Mouse (Mus musculus) embryonic facial prominence, embryonic 10.5 days (tissue): ENCODE results near the gene Csn1s1. TPM values are rescaled to one million over a fixed set of nuclear protein-coding genes. Genes with fewer than 3 reads are reported as not detected.

Experiments used
- DNase-seq: peaks from one replicate; pipeline ENCODE4 v3.0.0-alpha.2; 2017; ENCODE audit warnings: low spot score
- H3K27ac ChIP-seq: fragments of 300-500 bp; sonication (generic); replicated peaks from 2 replicates; pipeline ENCODE4 v1.5.1; 2016; ENCODE audit warnings: mild to moderate bottlenecking
- H3K27me3 ChIP-seq: fragments of 300-500 bp; sonication (generic); replicated peaks from 2 replicates; pipeline ENCODE4 v1.6.1; 2016; ENCODE audit warnings: low read depth, mild to moderate bottlenecking; ENCODE audit not compliant: poor library complexity, severe bottlenecking
- H3K36me3 ChIP-seq: fragments of 300-500 bp; sonication (generic); replicated peaks from 2 replicates; pipeline ENCODE4 v1.6.1; 2016; ENCODE audit warnings: mild to moderate bottlenecking, moderate library complexity
- H3K4me1 ChIP-seq: fragments of 300-500 bp; sonication (generic); 2 replicates; pipeline ENCODE4 v1.6.1; 2016
- H3K4me3 ChIP-seq: fragments of 300-500 bp; sonication (generic); 2 replicates; pipeline ENCODE4 v1.5.1; 2016; ENCODE audit warnings: mild to moderate bottlenecking, moderate library complexity
- H3K9me3 ChIP-seq: fragments of 300-500 bp; sonication (generic); 2 replicates; pipeline ENCODE4 v1.6.1; 2016; ENCODE audit warnings: mild to moderate bottlenecking
- WGBS: fragments of 180-500 bp; shearing (Covaris S2); methylation state at CpG from one replicate; pipeline ENCODE4 v1.1.7; 2016; 5-methylcytosine and 5-hydroxymethylcytosine counted together
- polyA plus RNA-seq: library from polyadenylated mRNA; unstranded; fragments of >200 nt; fragmentation: Nextera tagmentation; extraction: Ambion mirVana; gene quantifications from 2 replicates; pipeline ENCODE4 v1.2.1, GENCODE M21; 2016

Csn1s1 gene
- not detected in 2 replicates for polyA plus RNA-seq

DNA sequence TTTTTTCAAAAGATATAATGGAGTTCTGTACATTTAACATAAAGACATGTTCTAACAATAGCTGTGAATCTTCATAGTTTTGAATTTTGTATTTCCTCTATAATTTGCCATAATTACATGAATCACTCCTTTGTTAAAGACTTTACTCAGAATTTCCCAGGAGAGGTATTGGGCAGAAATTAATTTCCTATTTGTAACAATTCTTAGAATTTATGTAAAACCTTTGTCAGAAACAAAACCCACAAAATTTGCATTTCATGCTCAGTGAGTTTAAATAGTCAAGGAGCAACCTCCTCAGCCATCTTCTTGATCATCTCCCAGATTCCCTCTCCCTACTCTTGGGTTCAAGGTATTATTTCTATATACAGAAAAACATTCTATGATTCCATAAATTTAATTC is at the start of gene Csn1s1:
Gene Csn1s1 (plus strand): TSS at position 301 of the 400 bp plus-strand sequence.
- Histone ChIP-seq H3K36me3 (no peaks in the 10 kb centered on the region), H3K27me3 (no peaks in the 10 kb centered on the region), H3K27ac (no peak within 1 kb of the TSS), H3K4me1 (no peaks in the 10 kb centered on the region; the same call in 1 of the 2 replicates), H3K4me3 (no peak within 1 kb of the TSS), H3K9me3 (no peaks in the 10 kb centered on the region)
- DNase-seq, result no peak

DNA sequence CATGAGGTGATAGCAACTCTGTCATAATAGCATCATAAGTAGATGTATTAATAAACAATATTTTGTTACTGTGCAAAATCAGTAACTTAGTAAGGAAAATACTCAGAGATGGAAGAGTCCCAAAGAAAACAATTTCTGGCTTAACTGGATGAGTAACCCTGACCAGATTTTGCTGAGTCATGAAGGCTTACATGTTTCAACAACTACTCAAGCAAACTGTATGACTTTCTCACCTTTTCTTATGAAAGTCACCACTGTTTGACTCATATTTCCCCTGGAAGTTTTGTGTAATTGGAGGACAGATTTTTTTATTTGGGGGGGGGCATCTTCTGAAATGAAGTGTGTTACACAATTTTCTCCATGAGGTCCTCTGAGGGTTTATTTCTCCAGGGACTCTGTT is 43.3 kb upstream of the Csn1s1 start:
- H3K9me3 ChIP-seq, result no peaks in the 10 kb centered on the region

DNA sequence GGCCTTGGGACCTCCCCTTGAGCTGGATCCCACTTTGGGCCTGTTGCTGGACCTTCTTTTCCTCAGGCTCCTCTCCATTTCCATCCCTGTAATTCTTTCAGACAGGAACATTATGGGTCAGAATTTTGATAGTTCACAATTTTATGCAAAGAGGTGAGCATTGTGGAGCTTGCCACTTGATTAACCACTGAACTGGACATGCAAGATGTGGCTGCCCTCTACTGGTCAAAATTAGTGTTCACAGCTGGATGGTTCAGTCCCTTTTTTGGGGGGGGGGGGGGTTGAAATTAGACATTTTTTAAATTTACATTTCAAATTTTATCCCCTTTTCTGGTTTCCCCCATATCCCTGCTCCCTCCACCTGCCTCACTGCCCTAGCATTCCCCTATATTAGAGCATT is 23.2 kb upstream of the Csn1s1 start:
- Histone ChIP-seq H3K4me1 (no peaks in the 10 kb centered on the region), H3K27ac (no peak overlapping the region), H3K36me3 (no peaks in the 10 kb centered on the region), H3K4me3 (no peak overlapping the region), H3K27me3 (no peaks in the 10 kb centered on the region), H3K9me3 (no peaks in the 10 kb centered on the region)
- no peak for DNase-seq

More for the DNA sequence above, 43.3 kb upstream of the Csn1s1 start:
- Histone ChIP-seq H3K27me3 (no peaks in the 10 kb centered on the region), H3K4me1 (no peaks in the 10 kb centered on the region), H3K36me3 (no peaks in the 10 kb centered on the region), H3K27ac (no peak overlapping the region), H3K4me3 (no peak overlapping the region)
- DNase-seq, result no peak

DNA sequence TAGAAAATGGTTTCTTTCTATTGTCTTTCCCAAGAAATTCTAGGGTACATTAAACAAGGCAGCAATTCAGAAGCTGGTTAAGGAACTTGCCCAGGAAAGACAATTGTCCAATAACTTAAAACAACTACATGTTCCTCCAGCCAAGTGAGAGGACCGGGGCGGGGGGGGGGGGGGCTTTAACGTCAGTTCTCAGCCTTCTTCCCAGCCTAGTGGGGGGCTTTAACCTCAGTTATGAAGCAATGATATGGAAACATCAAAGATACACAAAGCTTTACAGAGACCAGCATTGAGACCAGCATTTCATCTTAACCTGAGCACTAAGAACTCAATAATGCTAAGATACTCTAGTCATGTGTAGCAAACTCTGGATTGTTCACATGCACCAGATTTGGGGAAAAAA is 33.5 kb downstream of the Csn1s1 start, which contains the start of gene Csn2:
Gene Csn2 (minus strand): TSS at position 101 of the 400 bp plus-strand sequence.
- no peak for DNase-seq
- H3K27me3 ChIP-seq, result no peaks in the 10 kb centered on the region
- H3K9me3 ChIP-seq, result no peaks in the 10 kb centered on the region
- WGBS, result 67% methylated on average over 3 of the region's 3 CpGs
- H3K4me3 ChIP-seq, result no peak within 1 kb of the TSS
- no peaks in the 10 kb centered on the region for H3K36me3 ChIP-seq
- no peaks in the 10 kb centered on the region for H3K4me1 ChIP-seq
- no peak within 1 kb of the TSS for H3K27ac ChIP-seq

DNA sequence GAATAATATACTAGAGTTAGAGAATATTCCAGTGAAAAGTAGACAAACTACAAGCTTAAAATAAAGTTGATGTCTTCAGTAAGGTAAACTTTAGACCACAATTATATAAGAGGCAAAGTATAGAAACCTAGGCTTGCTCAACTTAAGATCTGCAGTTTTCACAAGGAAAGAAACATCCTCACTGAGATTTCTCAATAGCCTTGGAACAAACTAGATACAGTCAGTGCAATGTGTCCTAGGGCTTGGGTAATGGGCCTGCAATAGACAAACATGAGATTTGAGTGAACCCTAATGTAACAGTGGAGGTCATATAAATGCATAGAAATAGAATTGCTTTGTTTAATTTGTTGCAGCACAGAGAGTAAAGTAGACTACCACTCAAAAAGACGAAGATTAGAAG is 39.9 kb downstream of the Csn1s1 start:
- WGBS, result 75% methylated on average over 1 of the region's 1 CpGs
- no peak for DNase-seq
- H3K4me3 ChIP-seq, result no peak overlapping the region
- no peaks in the 10 kb centered on the region for H3K9me3 ChIP-seq
- no peaks in the 10 kb centered on the region for H3K36me3 ChIP-seq
- no peaks in the 10 kb centered on the region for H3K27me3 ChIP-seq
- H3K27ac ChIP-seq, result no peak overlapping the region
- no peaks in the 10 kb centered on the region for H3K4me1 ChIP-seq

Other genes starting within 250 kb of the Csn1s1 start
- gene Ugt2b38, start 242.0 kb upstream of the Csn1s1 start, polyA plus RNA-seq, result not detected in 2 replicates
- gene Ugt2a2, start 183.9 kb upstream of the Csn1s1 start, polyA plus RNA-seq, result 0.10 TPM in 1 of 2 replicates, not detected in the other
- not detected in 2 replicates for gene Gm43638, start 179.4 kb upstream of the Csn1s1 start, polyA plus RNA-seq
- not detected in 2 replicates for gene Ugt2a1, start 175.3 kb upstream of the Csn1s1 start, polyA plus RNA-seq
- 0.20 TPM in 1 of 2 replicates, not detected in the other for gene Sult1b1, start 128.0 kb upstream of the Csn1s1 start, polyA plus RNA-seq
- not detected in 2 replicates for gene Sult1d1, start 97.2 kb upstream of the Csn1s1 start, polyA plus RNA-seq
- 0.28 and 1.1 TPM in 2 replicates for gene Sult1e1, start 74.6 kb upstream of the Csn1s1 start, polyA plus RNA-seq
- not detected in 2 replicates for gene Csn2, start 33.4 kb downstream of the Csn1s1 start, polyA plus RNA-seq
- not detected in 2 replicates for gene Csn1s2a, start 108.4 kb downstream of the Csn1s1 start, polyA plus RNA-seq
- gene Csn1s2b, start 141.9 kb downstream of the Csn1s1 start, polyA plus RNA-seq, result not detected in 2 replicates
- not detected in 2 replicates for gene Prr27, start 159.5 kb downstream of the Csn1s1 start, polyA plus RNA-seq
- gene Odam, start 218.8 kb downstream of the Csn1s1 start, polyA plus RNA-seq, result not detected in 2 replicates